Mouse (Mus musculus): Measurements from ENCODE around the gene Sept9. TPM values are rescaled to one million over a fixed set of nuclear protein-coding genes. Genes with fewer than 3 reads are reported as not detected.
A peak's percentile ranks its signal among the peaks of the same experiment; 100 is the strongest.

Gene Sept9
- polyA plus RNA-seq, 1 experiment from 2014 or later, result 78.9 TPM

DNA sequence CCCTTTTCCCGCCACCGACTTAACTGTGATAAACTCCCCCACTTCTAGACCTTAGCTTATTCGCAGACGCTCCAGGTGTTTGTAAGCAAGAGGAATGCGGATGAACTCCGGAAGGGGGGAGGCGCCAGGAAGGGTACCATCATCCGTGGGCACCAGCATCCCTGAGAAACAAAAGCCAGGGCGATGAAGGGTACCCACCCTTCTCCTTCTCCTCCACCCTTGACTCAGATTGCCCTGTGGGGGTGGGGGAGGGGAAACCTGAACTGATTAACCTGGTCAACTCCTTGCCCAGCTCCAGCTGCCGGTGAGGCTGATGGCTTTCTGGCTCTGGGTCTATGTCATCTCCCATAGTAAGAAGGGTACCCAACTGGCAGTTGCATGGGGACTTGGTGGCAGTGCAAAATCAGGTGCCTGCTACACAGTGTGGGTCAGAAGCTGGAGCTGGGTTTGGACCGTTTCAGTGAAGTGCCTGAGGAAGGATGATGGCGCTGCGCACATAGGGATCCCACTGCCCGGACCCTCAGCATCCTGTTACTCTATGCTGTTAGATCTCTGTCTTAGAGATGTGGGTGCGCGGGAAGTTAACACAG lies 209.1 kb downstream of the Sept9 start:
- H3K4me1 ChIP-seq (ENCODE audit: control insufficient read depth, insufficient read depth, low read length), result peaks cover 15% of the 10 kb centered on the region
- whole genome bisulfite sequencing (ENCODE audit: insufficient replicate concordance), result 8% methylated on average over 16 of the region's 16 CpGs
- H3K4me3 ChIP-seq (ENCODE audit: low read depth, low read length), result peak overlapping the region; percentile 34
- no peaks in the 10 kb centered on the region for H3K36me3 ChIP-seq (ENCODE audit: control insufficient read depth, insufficient read depth, low read length)
- peaks cover 47% of the 10 kb centered on the region for H3K27me3 ChIP-seq (ENCODE audit: control insufficient read depth, insufficient read depth, low read length)
- H3K9me3 ChIP-seq (replicated peaks; ENCODE audit: control insufficient read depth, low read length), result no peaks in the 10 kb centered on the region
- peak overlapping the region; percentile 79 for H3K4me2 ChIP-seq
- no peak for ATAC-seq (replicated peaks; ENCODE audit: insufficient number of reproducible peaks, low FRiP score, low TSS enrichment)
- H3K9ac ChIP-seq (ENCODE audit: low read depth, low read length), result no peak overlapping the region
- H3K27ac ChIP-seq (ENCODE audit: low read depth, low read length), result no peak overlapping the region

DNA sequence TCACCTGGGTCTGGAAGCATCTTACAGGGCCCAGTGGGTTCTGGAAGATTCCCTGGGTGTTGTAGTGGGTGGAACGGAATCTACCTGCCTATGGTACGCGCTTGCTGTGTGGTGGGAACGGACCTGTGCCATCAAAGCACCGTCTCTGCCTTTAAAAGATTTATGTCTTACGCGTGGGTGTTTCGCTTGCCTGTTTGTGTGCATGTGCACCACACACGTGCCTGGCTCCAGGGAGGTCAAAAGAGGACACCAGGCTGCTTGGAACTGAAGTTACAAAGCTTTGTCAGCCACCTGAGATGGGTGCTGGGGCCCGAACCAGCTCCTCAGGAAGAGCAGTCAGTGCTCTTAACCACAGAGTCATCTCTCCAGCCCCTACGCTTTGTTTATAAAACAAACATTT lies 209.9 kb downstream of the Sept9 start:
- H3K36me3 ChIP-seq (ENCODE audit: control insufficient read depth, insufficient read depth, low read length), result no peaks in the 10 kb centered on the region
- no peak overlapping the region for H3K4me3 ChIP-seq (ENCODE audit: low read depth, low read length)
- no peak overlapping the region for H3K4me2 ChIP-seq
- H3K27me3 ChIP-seq (ENCODE audit: control insufficient read depth, insufficient read depth, low read length), result peaks cover 50% of the 10 kb centered on the region
- no peak for ATAC-seq (replicated peaks; ENCODE audit: insufficient number of reproducible peaks, low FRiP score, low TSS enrichment)
- no peaks in the 10 kb centered on the region for H3K9me3 ChIP-seq (replicated peaks; ENCODE audit: control insufficient read depth, low read length)
- H3K9ac ChIP-seq (ENCODE audit: low read depth, low read length), result no peak overlapping the region
- WGBS (ENCODE audit: insufficient replicate concordance), result 60% methylated on average over 11 of the region's 11 CpGs
- H3K4me1 ChIP-seq (ENCODE audit: control insufficient read depth, insufficient read depth, low read length), result peaks cover 15% of the 10 kb centered on the region
- no peak overlapping the region for H3K27ac ChIP-seq (ENCODE audit: low read depth, low read length)

DNA sequence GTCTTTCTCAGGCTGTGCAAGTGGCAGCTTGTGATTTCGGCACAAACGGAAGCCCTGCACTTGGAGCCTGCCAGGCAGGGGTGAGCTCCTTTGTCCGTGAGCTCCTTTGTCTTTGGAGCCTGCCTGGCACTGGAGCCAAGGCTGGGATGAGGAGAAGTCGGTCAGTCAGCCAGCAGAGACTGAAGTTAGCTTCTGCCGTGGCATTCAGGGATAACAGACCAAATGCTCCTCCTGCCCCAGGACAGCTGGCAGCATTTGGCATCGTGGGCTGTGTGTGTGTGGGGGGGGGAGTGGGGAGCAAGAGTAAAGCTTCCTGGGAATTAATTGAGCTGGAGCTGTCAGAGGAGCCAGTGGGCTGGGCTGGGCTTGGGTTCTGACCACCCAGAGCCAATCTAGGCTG lies 210.6 kb downstream of the Sept9 start:
- H3K4me3 ChIP-seq (ENCODE audit: low read depth, low read length), result no peak overlapping the region
- H3K4me2 ChIP-seq, result no peak overlapping the region
- no peaks in the 10 kb centered on the region for H3K36me3 ChIP-seq (ENCODE audit: control insufficient read depth, insufficient read depth, low read length)
- H3K4me1 ChIP-seq (ENCODE audit: control insufficient read depth, insufficient read depth, low read length), result peaks cover 15% of the 10 kb centered on the region
- no peak overlapping the region for H3K27ac ChIP-seq (ENCODE audit: low read depth, low read length)
- 19% methylated on average over 6 of the region's 6 CpGs for WGBS (ENCODE audit: insufficient replicate concordance)
- ATAC-seq (replicated peaks; ENCODE audit: insufficient number of reproducible peaks, low FRiP score, low TSS enrichment), result no peak
- no peaks in the 10 kb centered on the region for H3K9me3 ChIP-seq (replicated peaks; ENCODE audit: control insufficient read depth, low read length)
- peaks cover 52% of the 10 kb centered on the region for H3K27me3 ChIP-seq (ENCODE audit: control insufficient read depth, insufficient read depth, low read length)
- H3K9ac ChIP-seq (ENCODE audit: low read depth, low read length), result no peak overlapping the region

DNA sequence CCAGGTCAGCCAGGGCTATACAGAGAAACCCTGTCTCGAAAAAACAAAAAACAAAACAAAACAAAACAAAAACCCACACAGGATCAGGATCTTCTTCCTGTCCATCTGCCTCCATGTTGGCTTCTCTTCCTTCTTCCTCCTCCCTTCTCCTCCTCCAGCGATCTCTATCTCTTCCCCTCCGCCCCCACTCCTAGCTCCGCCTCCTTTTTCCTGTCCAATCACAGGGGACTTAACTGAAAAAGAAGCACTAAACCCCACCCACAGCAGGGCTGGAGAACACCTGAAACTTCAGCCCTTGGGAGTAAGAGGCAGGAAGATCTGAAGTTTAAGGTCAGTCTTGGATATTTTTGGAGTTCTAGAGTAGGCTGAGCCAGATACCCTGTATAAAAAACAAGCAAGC lies 212.2 kb downstream of the Sept9 start:
- no peak overlapping the region for H3K4me3 ChIP-seq (ENCODE audit: low read depth, low read length)
- H3K9me3 ChIP-seq (replicated peaks; ENCODE audit: control insufficient read depth, low read length), result no peaks in the 10 kb centered on the region
- H3K36me3 ChIP-seq (ENCODE audit: control insufficient read depth, insufficient read depth, low read length), result no peaks in the 10 kb centered on the region
- no peak overlapping the region for H3K4me2 ChIP-seq
- H3K27me3 ChIP-seq (ENCODE audit: control insufficient read depth, insufficient read depth, low read length), result peaks cover 58% of the 10 kb centered on the region
- peaks cover 19% of the 10 kb centered on the region for H3K4me1 ChIP-seq (ENCODE audit: control insufficient read depth, insufficient read depth, low read length)
- ATAC-seq (replicated peaks; ENCODE audit: insufficient number of reproducible peaks, low FRiP score, low TSS enrichment), result no peak
- H3K9ac ChIP-seq (ENCODE audit: low read depth, low read length), result no peak overlapping the region
- no peak overlapping the region for H3K27ac ChIP-seq (ENCODE audit: low read depth, low read length)
- 66% methylated on average over 4 of the region's 4 CpGs for WGBS (ENCODE audit: insufficient replicate concordance)

Other genes with a start within 250 kb of the Sept9 start
- 32.6 and 39.4 TPM in 2 replicates for gene Sec14l1, start 84.5 kb upstream of the Sept9 start, polyA plus RNA-seq (2014; fragmentation: Nextera tagmentation; extraction: Ambion mirVana)